Mouse (Mus musculus): ENCODE data around the gene Uqcrfs1. TPM values are rescaled to one million over a fixed set of nuclear protein-coding genes. Genes with fewer than 3 reads are reported as not detected.

The Uqcrfs1 gene
- polyA plus RNA-seq, 1 experiment from 2014 or later, result 238 TPM

- DNase-seq (ENCODE audit: extremely low spot score, low spot score), result no peak
- no peaks in the 10 kb centered on the region for H3K27me3 ChIP-seq (ENCODE audit: poor library complexity, severe bottlenecking)
- H3K4me1 ChIP-seq, result peaks cover 6% of the 10 kb centered on the region
- no peaks in the 10 kb centered on the region for H3K9me3 ChIP-seq
- 83% methylated on average over 5 of the region's 5 CpGs for WGBS
- H3K4me3 ChIP-seq, result no peak overlapping the region
- no peaks in the 10 kb centered on the region for H3K36me3 ChIP-seq (replicated peaks)
- no peak overlapping the region for H3K27ac ChIP-seq
These were observed 4.2 kb upstream of the Uqcrfs1 start for GRCm38 (mm10) chr13:30549339-30549738.

- H3K4me3 ChIP-seq, result no peak overlapping the region
- peak; percentile 81 for DNase-seq (ENCODE audit: extremely low spot score, low spot score)
- no peaks in the 10 kb centered on the region for H3K36me3 ChIP-seq (replicated peaks)
- 27% methylated on average over 2 of the region's 2 CpGs for WGBS
- peaks cover 11% of the 10 kb centered on the region for H3K4me1 ChIP-seq
- no peaks in the 10 kb centered on the region for H3K9me3 ChIP-seq
- no peaks in the 10 kb centered on the region for H3K27me3 ChIP-seq (ENCODE audit: poor library complexity, severe bottlenecking)
- H3K27ac ChIP-seq, result no peak overlapping the region
These were observed 3.7 kb upstream of the Uqcrfs1 start for GRCm38 (mm10) chr13:30548835-30549234.

- H3K27ac ChIP-seq, result no peak overlapping the region
- DNase-seq (ENCODE audit: extremely low spot score, low spot score), result peak; percentile 46
- WGBS, result 16% methylated on average over 5 of the region's 5 CpGs
These were observed 14.4 kb downstream of the Uqcrfs1 start for GRCm38 (mm10) chr13:30530761-30531160.

GRCm38 (mm10) chr13:30524961-30525360 lies 20.2 kb downstream of the Uqcrfs1 start:
- Histone ChIP-seq H3K36me3 (replicated peaks) (no peaks in the 10 kb centered on the region), H3K9me3 (no peaks in the 10 kb centered on the region), H3K4me3 (no peak overlapping the region), H3K27me3 (ENCODE audit: poor library complexity, severe bottlenecking) (no peaks in the 10 kb centered on the region), H3K4me1 (no peaks in the 10 kb centered on the region), H3K27ac (no peak overlapping the region)
- WGBS, result 91% methylated on average over 8 of the region's 8 CpGs
- no peak for DNase-seq (ENCODE audit: extremely low spot score, low spot score)

More at GRCm38 (mm10) chr13:30530761-30531160, 14.4 kb downstream of the Uqcrfs1 start:
- Histone ChIP-seq H3K4me1 (no peaks in the 10 kb centered on the region), H3K27me3 (ENCODE audit: poor library complexity, severe bottlenecking) (no peaks in the 10 kb centered on the region), H3K9me3 (no peaks in the 10 kb centered on the region), H3K4me3 (no peak overlapping the region), H3K36me3 (replicated peaks) (no peaks in the 10 kb centered on the region)

GRCm38 (mm10) chr13:30523971-30524370 lies 21.2 kb downstream of the Uqcrfs1 start:
- Histone ChIP-seq H3K36me3 (replicated peaks) (no peaks in the 10 kb centered on the region), H3K27ac (no peak overlapping the region), H3K27me3 (ENCODE audit: poor library complexity, severe bottlenecking) (no peaks in the 10 kb centered on the region), H3K9me3 (no peaks in the 10 kb centered on the region), H3K4me3 (no peak overlapping the region), H3K4me1 (no peaks in the 10 kb centered on the region)
- 92% methylated on average over 9 of the region's 9 CpGs for WGBS
- DNase-seq (ENCODE audit: extremely low spot score, low spot score), result no peak

- Histone ChIP-seq H3K27ac (no peak overlapping the region), H3K36me3 (replicated peaks) (no peaks in the 10 kb centered on the region), H3K4me1 (no peaks in the 10 kb centered on the region), H3K9me3 (no peaks in the 10 kb centered on the region), H3K27me3 (ENCODE audit: poor library complexity, severe bottlenecking) (no peaks in the 10 kb centered on the region), H3K4me3 (no peak overlapping the region)
- DNase-seq (ENCODE audit: extremely low spot score, low spot score), result no peak
- 94% methylated on average over 5 of the region's 5 CpGs for WGBS
These were observed 21.8 kb downstream of the Uqcrfs1 start for GRCm38 (mm10) chr13:30523246-30523891.

GRCm38 (mm10) chr13:30521282-30521902 lies 23.8 kb downstream of the Uqcrfs1 start:
- H3K27me3 ChIP-seq (ENCODE audit: poor library complexity, severe bottlenecking), result no peaks in the 10 kb centered on the region
- H3K27ac ChIP-seq, result no peak overlapping the region
- WGBS, result 84% methylated on average over 16 of the region's 16 CpGs
- H3K36me3 ChIP-seq (replicated peaks), result no peaks in the 10 kb centered on the region
- H3K4me1 ChIP-seq, result no peaks in the 10 kb centered on the region
- H3K4me3 ChIP-seq, result no peak overlapping the region
- no peak for DNase-seq (ENCODE audit: extremely low spot score, low spot score)
- no peaks in the 10 kb centered on the region for H3K9me3 ChIP-seq

GRCm38 (mm10) chr13:30518191-30518590 lies 27.0 kb downstream of the Uqcrfs1 start:
- Histone ChIP-seq H3K9me3 (no peaks in the 10 kb centered on the region), H3K27me3 (ENCODE audit: poor library complexity, severe bottlenecking) (no peaks in the 10 kb centered on the region), H3K27ac (no peak overlapping the region), H3K4me3 (no peak overlapping the region), H3K36me3 (replicated peaks) (no peaks in the 10 kb centered on the region), H3K4me1 (no peaks in the 10 kb centered on the region)
- no peak for DNase-seq (ENCODE audit: extremely low spot score, low spot score)

GRCm38 (mm10) chr13:30507651-30508050 lies 37.5 kb downstream of the Uqcrfs1 start:
- H3K27me3 ChIP-seq (ENCODE audit: poor library complexity, severe bottlenecking), result no peaks in the 10 kb centered on the region
- no peaks in the 10 kb centered on the region for H3K9me3 ChIP-seq
- no peak for DNase-seq (ENCODE audit: extremely low spot score, low spot score)
- WGBS, result 80% methylated on average over 4 of the region's 4 CpGs
- H3K27ac ChIP-seq, result no peak overlapping the region
- no peaks in the 10 kb centered on the region for H3K4me1 ChIP-seq
- H3K36me3 ChIP-seq (replicated peaks), result no peaks in the 10 kb centered on the region
- no peak overlapping the region for H3K4me3 ChIP-seq

- no peaks in the 10 kb centered on the region for H3K4me1 ChIP-seq
- H3K9me3 ChIP-seq, result no peaks in the 10 kb centered on the region
- no peak for DNase-seq (ENCODE audit: extremely low spot score, low spot score)
- H3K27ac ChIP-seq, result no peak overlapping the region
- H3K4me3 ChIP-seq, result no peak overlapping the region
- H3K36me3 ChIP-seq (replicated peaks), result no peaks in the 10 kb centered on the region
- WGBS, result 40% methylated on average over 7 of the region's 7 CpGs
- no peaks in the 10 kb centered on the region for H3K27me3 ChIP-seq (ENCODE audit: poor library complexity, severe bottlenecking)
These were observed 43.2 kb downstream of the Uqcrfs1 start for GRCm38 (mm10) chr13:30501860-30502395.

Other genes starting within 250 kb of the Uqcrfs1 start
- 1.5 and 1.6 TPM in 2 replicates for gene Agtr1a, start 208.9 kb downstream of the Uqcrfs1 start, polyA plus RNA-seq (2016; fragmentation: Nextera tagmentation; extraction: Ambion mirVana)
- gene Dusp22, start 114.6 kb upstream of the Uqcrfs1 start, polyA plus RNA-seq (2016; fragmentation: Nextera tagmentation; extraction: Ambion mirVana), result 16.9 and 18.7 TPM in 2 replicates
- 0.04 TPM in 1 of 2 replicates, not detected in the other for gene Irf4, start 203.9 kb upstream of the Uqcrfs1 start, polyA plus RNA-seq (2016; fragmentation: Nextera tagmentation; extraction: Ambion mirVana)